Mouse (Mus musculus) lung, embryonic 16.5 days (tissue): Measurements from ENCODE around the gene Aldh5a1. TPM values are rescaled to one million over a fixed set of nuclear protein-coding genes. Genes with fewer than 3 reads are reported as not detected.

Source experiments
- ATAC-seq: fragments of 200-750 bp; cut with Nextera tagmentation; 2 replicates; pipeline ENCODE4 v1.8.0; 2017; ENCODE audit warnings: low read depth, mild to moderate bottlenecking, moderate library complexity
- H3K27ac ChIP-seq: fragments of 300-500 bp; sonication (generic); 2 replicates; pipeline ENCODE4 v1.5.1; 2014; ENCODE audit warnings: mild to moderate bottlenecking, control low read depth, low read length
- H3K27me3 ChIP-seq: fragments of 300-500 bp; sonication (generic); 2 replicates; pipeline ENCODE4 v1.6.1; 2014; ENCODE audit warnings: low read depth, low read length, mixed read lengths; ENCODE audit not compliant: control insufficient read depth, insufficient read depth
- H3K36me3 ChIP-seq: fragments of 300-500 bp; sonication (generic); 2 replicates; pipeline ENCODE4 v1.6.1; 2014; ENCODE audit warnings: low read length; ENCODE audit not compliant: control insufficient read depth, insufficient read depth
- H3K4me1 ChIP-seq: fragments of 300-500 bp; sonication (generic); replicated peaks from 2 replicates; pipeline ENCODE4 v1.6.1; 2014; ENCODE audit warnings: low read length, mixed read lengths; ENCODE audit not compliant: control insufficient read depth, insufficient read depth
- H3K4me2 ChIP-seq: fragments of 300-500 bp; sonication (generic); 2 replicates; pipeline ENCODE4 v1.6.1; 2014; ENCODE audit warnings: low read depth, low read length, control low read depth
- H3K4me3 ChIP-seq: fragments of 300-500 bp; sonication (generic); 2 replicates; pipeline ENCODE4 v1.5.1; 2014; ENCODE audit warnings: mild to moderate bottlenecking, low read length, control low read depth
- H3K9ac ChIP-seq: fragments of 300-500 bp; sonication (generic); 2 replicates; pipeline ENCODE4 v1.6.1; 2014; ENCODE audit warnings: low read length, control low read depth
- H3K9me3 ChIP-seq: fragments of 300-500 bp; sonication (generic); 2 replicates; pipeline ENCODE4 v1.6.1; 2016; ENCODE audit warnings: low read length; ENCODE audit not compliant: control insufficient read depth
- WGBS: fragments of 180-500 bp; shearing (Covaris S2); extraction: QIAGEN DNeasy Blood & Tissue Kit; methylation state at CpG from one replicate; pipeline ENCODE4 v1.1.7; 2014; 5-methylcytosine and 5-hydroxymethylcytosine counted together
- polyA plus RNA-seq: library from polyadenylated mRNA; unstranded; fragments of >200 nt; fragmentation: Nextera tagmentation; extraction: Ambion mirVana; gene quantifications from 2 replicates; pipeline ENCODE4 v1.2.1, GENCODE M21; 2015

The Aldh5a1 gene
- polyA plus RNA-seq, 1 experiment from 2014 or later = 7.6 TPM

DNA sequence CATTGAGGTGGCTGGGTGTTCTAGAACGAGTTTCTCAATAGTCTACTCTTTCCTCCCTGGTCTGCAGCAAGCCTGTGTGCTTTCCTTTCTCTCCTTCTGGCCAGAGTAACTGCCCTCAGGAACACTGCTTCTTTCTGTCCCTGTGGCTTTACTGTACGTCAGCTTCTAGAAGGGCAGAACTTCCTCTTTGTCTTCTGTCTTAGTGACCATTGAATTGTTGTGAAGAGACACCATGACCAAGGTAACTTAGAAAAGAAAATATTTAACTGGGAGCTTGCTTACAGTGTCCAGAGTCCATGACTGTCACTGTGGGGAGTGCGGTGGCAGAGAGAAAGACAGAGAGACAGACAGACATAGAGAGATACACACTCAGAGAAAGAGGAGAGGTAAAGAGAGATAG, 22.6 kb upstream of the Aldh5a1 start:
- H3K36me3 ChIP-seq = no peaks in the 10 kb centered on the region
- H3K4me3 ChIP-seq = no peak overlapping the region
- H3K27me3 ChIP-seq = no peaks in the 10 kb centered on the region
- H3K9me3 ChIP-seq = no peaks in the 10 kb centered on the region
- no peak overlapping the region for H3K4me2 ChIP-seq
- no peak overlapping the region for H3K9ac ChIP-seq
- H3K4me1 ChIP-seq = 0 out of 2 replicates have a peak, but pooled peaks cover under 1% of the 10 kb centered on the region
- WGBS = 68% methylated on average over 3 of the region's 3 CpGs
- no peak overlapping the region for H3K27ac ChIP-seq
- no peak for ATAC-seq

DNA sequence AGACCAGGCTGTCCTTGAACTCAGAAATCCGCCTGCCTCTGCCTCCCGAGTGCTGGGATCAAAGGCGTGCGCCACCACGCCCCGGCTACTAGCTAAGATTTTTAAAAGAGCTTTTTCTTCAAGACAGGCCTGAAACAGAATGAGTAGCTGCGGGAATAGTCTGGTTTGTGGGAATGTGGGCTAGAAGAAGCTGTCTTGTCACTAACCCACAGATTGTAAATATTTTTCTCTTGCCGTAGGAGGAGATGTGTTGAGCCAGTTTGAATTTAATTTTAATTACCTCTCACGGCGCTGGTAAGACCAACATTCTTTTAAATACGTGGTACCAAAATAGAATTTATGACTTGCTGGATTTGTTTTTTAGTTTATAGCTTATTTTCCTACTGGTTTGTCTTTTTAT, 21.2 kb upstream of the Aldh5a1 start:
- H3K27ac ChIP-seq = no peak overlapping the region
- no peaks in the 10 kb centered on the region for H3K27me3 ChIP-seq
- 87% methylated on average over 11 of the region's 11 CpGs for WGBS
- H3K4me2 ChIP-seq = no peak overlapping the region
- H3K4me1 ChIP-seq = no peaks in the 10 kb centered on the region
- no peaks in the 10 kb centered on the region for H3K36me3 ChIP-seq
- no peak overlapping the region for H3K4me3 ChIP-seq
- no peak overlapping the region for H3K9ac ChIP-seq
- ATAC-seq = no peak
- no peaks in the 10 kb centered on the region for H3K9me3 ChIP-seq

DNA sequence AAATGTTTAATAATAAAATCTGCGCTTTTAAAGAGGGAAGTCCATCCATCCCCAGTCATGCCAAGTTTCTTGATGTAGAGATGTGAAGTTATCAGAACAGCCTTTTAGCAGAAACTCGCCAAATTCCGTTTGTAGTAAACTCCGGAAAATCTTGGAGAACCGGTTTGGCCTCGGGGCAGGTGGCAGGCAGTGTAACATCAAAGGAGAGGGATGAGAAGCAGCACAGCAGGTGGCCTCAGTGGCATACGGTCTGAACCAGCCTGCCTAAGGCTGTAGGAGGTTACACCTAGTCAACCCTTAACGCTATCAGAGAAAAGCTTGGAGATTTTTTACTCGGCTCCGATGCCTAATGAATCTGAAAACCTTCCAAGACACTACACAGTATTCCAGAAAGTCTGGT, 18.0 kb upstream of the Aldh5a1 start:
- no peaks in the 10 kb centered on the region for H3K27me3 ChIP-seq
- WGBS = 7% methylated on average over 10 of the region's 10 CpGs
- no peak overlapping the region for H3K4me3 ChIP-seq
- H3K9ac ChIP-seq = no peak overlapping the region
- H3K36me3 ChIP-seq = no peaks in the 10 kb centered on the region
- H3K9me3 ChIP-seq = no peaks in the 10 kb centered on the region
- peak; percentile 84 for ATAC-seq
- H3K27ac ChIP-seq = 0 out of 2 replicates have a peak overlapping the region, but pooled peaks have one; percentile 3
- no peaks in the 10 kb centered on the region; the same call in 1 of the 2 replicates for H3K4me1 ChIP-seq
- H3K4me2 ChIP-seq = no peak overlapping the region

GRCm38 (mm10) chr13:24955091-24955490, 17.6 kb upstream of the Aldh5a1 start:
- H3K27me3 ChIP-seq = no peaks in the 10 kb centered on the region
- 33% methylated on average over 11 of the region's 11 CpGs for WGBS
- no peaks in the 10 kb centered on the region; the same call in 1 of the 2 replicates for H3K4me1 ChIP-seq
- H3K4me2 ChIP-seq = no peak overlapping the region
- H3K27ac ChIP-seq = no peak overlapping the region
- no peak overlapping the region for H3K4me3 ChIP-seq
- H3K36me3 ChIP-seq = no peaks in the 10 kb centered on the region
- no peak overlapping the region for H3K9ac ChIP-seq
- no peak for ATAC-seq
- H3K9me3 ChIP-seq = no peaks in the 10 kb centered on the region

DNA sequence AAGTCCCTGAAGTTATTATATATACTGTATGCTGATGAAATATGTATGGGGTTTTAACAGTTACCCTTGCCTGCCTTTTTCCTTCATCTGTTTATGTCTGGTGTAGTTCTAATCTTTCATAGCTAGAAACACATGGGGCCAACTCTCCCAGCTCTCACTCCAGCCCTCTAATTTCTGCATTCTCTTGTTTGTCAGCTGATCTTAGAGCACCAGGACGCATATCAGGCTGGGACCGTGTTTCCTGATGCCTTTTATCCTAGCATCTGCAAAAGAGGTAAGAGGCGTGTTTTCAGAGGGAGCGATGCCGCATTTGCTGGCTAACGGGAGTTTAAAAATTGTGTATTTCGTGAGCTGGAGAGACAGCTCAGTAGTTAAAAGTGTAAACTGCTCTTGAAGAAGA, 15.2 kb upstream of the Aldh5a1 start:
- Histone ChIP-seq H3K27ac (no peak overlapping the region), H3K9ac (no peak overlapping the region), H3K4me2 (no peak overlapping the region), H3K4me1 (no peaks in the 10 kb centered on the region; the same call in 1 of the 2 replicates), H3K36me3 (no peaks in the 10 kb centered on the region), H3K9me3 (no peaks in the 10 kb centered on the region), H3K4me3 (no peak overlapping the region), H3K27me3 (no peaks in the 10 kb centered on the region)
- WGBS = 57% methylated on average over 7 of the region's 7 CpGs
- no peak for ATAC-seq

DNA sequence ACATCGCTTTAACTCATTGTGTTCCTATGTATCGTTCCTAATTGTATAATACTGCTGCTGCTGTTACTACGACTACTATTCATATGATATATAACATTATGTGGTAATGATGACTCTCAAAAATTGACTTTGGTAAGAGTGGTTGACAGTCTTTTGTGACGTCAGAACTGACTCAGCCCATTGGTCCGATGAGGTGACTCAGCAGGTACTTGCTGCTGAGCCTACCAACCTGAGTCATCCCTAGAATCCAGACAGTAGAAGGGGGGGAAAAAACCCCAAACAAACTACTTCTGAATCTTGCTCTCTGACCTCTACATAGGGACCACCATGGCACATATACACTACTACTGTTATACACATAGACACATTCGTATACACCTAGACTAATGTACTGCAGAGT, 11.4 kb upstream of the Aldh5a1 start:
- H3K4me3 ChIP-seq = no peak overlapping the region
- no peak overlapping the region for H3K27ac ChIP-seq
- no peak overlapping the region for H3K9ac ChIP-seq
- WGBS = 84% methylated on average over 6 of the region's 6 CpGs
- H3K4me1 ChIP-seq = no peaks in the 10 kb centered on the region; the same call in 1 of the 2 replicates
- H3K27me3 ChIP-seq = no peaks in the 10 kb centered on the region
- H3K4me2 ChIP-seq = no peak overlapping the region
- ATAC-seq = no peak
- no peaks in the 10 kb centered on the region for H3K36me3 ChIP-seq
- no peaks in the 10 kb centered on the region for H3K9me3 ChIP-seq

DNA sequence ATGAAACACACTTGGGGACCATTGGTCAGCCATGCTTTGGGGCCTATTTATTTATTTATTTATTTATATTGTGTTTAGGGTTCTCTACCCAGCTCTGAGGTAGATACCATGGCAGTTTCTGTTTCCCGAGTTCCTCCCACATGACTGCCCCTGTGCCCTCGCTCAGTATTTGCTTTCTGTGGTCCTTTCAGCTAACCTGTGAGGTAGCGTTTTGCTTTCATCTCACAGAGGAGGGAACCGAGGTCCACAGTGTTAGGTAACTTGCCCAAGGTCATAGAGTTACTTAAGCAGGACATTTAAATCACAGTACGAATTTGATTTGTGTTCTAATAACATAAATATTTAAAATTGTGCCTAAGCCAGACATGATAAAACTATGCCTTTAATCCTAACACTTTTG, 9.7 kb upstream of the Aldh5a1 start:
- no peak for ATAC-seq
- Histone ChIP-seq H3K4me3 (no peak overlapping the region), H3K9ac (no peak overlapping the region), H3K36me3 (no peaks in the 10 kb centered on the region), H3K9me3 (no peaks in the 10 kb centered on the region), H3K4me2 (no peak overlapping the region), H3K27me3 (no peaks in the 10 kb centered on the region), H3K4me1 (no peaks in the 10 kb centered on the region; the same call in 1 of the 2 replicates), H3K27ac (no peak overlapping the region)
- WGBS = 63% methylated on average over 5 of the region's 5 CpGs

- Histone ChIP-seq H3K9ac (no peak overlapping the region), H3K27me3 (no peaks in the 10 kb centered on the region), H3K4me3 (no peak overlapping the region), H3K4me1 (no peaks in the 10 kb centered on the region), H3K9me3 (no peaks in the 10 kb centered on the region), H3K36me3 (no peaks in the 10 kb centered on the region), H3K27ac (peak overlapping the region; percentile 64), H3K4me2 (no peak overlapping the region)
- 19% methylated on average over 4 of the region's 4 CpGs for WGBS
- ATAC-seq = peak; percentile 89
Measured at GRCm38 (mm10) chr13:24945567-24945966, 8.1 kb upstream of the Aldh5a1 start.

- Histone ChIP-seq H3K9me3 (no peaks in the 10 kb centered on the region), H3K27me3 (no peaks in the 10 kb centered on the region), H3K27ac (no peak overlapping the region), H3K4me3 (no peak overlapping the region), H3K9ac (no peak overlapping the region), H3K4me1 (peaks cover 4% of the 10 kb centered on the region), H3K36me3 (no peaks in the 10 kb centered on the region), H3K4me2 (no peak overlapping the region)
- no peak for ATAC-seq
- WGBS = 55% methylated on average over 8 of the region's 8 CpGs
Measured at GRCm38 (mm10) chr13:24943303-24943702, 5.8 kb upstream of the Aldh5a1 start.
